Mouse (Mus musculus): ENCODE measurements around the gene Asb15. TPM values are rescaled to one million over a fixed set of nuclear protein-coding genes. Genes with fewer than 3 reads are reported as not detected.

Asb15 gene
- total RNA-seq (2021) = 1 to 10 TPM; 2.8 to 3.3 TPM
- long read RNA-seq, experiment 1, partial matches to known transcripts = 0 of 2 reads
- long read RNA-seq, experiment 1, other reads (novel, unspliced or antisense) = 2 of 2 reads
- long read RNA-seq, experiment 2, partial matches to known transcripts = 0 of 6 reads
- long read RNA-seq, experiment 2, other reads (novel, unspliced or antisense) = 6 of 6 reads

DNA sequence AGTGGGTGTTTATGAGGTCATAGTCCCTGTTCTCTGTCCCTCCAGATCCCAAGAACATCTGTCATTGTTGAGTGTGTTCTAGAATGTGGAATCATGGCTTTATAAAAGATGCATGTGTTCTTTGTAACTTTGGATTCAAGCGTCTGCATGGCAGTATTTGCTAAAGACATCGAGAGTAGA is at the start of gene Asb15:
TSS of gene Asb15 (plus strand) at position 81 of the 180 bp plus-strand sequence.
- DNase-seq = no peak

- no peak for DNase-seq
Observed at GRCm38 (mm10) chr6:24486530-24486929, 41.4 kb upstream of the Asb15 start.

DNA sequence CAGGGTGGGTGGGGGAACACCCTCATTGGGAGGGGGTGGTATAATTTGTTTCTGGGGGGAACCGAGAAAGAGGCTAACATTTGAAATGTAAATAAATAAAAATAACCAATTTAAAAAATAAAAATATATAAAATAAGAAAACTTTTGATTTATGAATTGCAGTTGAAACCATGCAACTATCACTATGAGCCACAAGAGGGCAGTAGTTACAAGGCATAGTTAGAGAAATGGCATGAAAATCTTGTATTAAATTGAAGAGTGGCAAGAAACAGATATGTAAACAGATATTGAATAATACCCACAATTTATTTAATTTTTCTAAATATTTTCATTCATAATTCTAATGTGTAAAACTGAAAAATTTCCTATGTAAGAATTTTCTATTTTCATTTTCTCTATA is 37.6 kb upstream of the Asb15 start:
- DNase-seq = no peak

GRCm38 (mm10) chr6:24504141-24504540 is 23.8 kb upstream of the Asb15 start:
- no peak for DNase-seq

DNA sequence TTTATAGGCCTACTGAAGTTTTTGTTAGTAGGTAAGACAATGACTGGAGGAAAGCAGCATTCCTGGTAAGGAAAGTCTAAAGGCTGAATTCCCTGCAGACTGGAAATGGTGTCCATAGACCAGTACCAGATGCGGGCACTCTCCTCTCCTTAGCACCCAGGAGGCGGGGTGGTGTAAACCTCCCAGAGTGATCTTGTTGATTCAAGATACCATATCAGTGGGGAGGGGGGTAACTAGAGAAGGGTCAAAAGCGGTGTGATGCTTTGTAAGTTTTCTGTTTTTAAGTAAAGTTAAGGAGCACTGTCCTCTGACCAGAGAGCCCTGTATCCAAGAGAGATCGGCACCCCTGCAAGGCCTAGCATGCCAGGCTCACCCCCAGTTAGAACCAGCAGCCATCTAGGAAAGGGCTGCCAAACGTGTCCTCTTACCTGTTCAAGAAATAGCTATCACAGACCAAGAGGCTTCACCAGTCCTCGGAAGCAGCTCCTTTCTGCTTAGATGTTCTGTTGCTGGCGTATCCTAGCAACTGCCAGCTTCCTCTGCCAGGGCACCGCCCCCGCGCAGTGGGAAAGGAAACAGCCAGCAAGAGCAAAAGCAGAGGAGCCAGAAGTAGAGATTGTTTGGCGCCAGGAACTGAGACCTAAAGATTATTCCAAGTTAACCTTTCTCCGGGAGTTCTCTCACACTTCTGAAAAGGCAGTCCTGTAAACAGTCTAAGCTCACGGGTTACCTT is 13.2 kb upstream of the Asb15 start, which contains the start of gene Iqub:
TSS of gene Iqub (minus strand) at position 516 of the 733 bp plus-strand sequence.
- DNase-seq = peak; percentile 40

DNA sequence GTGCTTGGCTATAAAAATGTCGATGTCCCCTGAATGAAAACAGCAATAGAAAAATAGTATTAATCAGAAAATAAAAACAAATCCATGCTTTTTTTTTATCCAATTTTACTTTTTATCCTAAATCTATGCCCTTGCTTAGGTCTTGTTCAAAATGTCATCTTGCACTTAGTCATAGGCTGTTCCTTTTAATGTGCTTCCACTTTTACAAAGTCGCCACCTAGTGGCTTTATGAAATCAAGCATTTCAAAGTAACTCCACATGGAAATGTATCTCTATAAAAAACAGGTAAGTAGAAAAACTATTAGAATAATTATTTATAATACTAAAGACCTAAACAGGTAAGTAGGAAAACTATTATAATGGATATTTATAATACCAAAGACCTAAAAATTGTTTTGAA is 11.7 kb upstream of the Asb15 start:
- DNase-seq = no peak

- no peak for DNase-seq
Observed at GRCm38 (mm10) chr6:24525705-24526104, 2.2 kb upstream of the Asb15 start.

GRCm38 (mm10) chr6:24527155-24528063 is 535 bp upstream of the Asb15 start, which contains the start of gene Ndufa5:
TSS of gene Ndufa5 (minus strand) at chr6:24528013.
- peak; percentile 89 for DNase-seq

- DNase-seq = peak; percentile 26
Observed at GRCm38 (mm10) chr6:24530166-24530565, 2.2 kb downstream of the Asb15 start.

- DNase-seq = no peak
Observed at GRCm38 (mm10) chr6:24530711-24531420, 2.9 kb downstream of the Asb15 start.

DNA sequence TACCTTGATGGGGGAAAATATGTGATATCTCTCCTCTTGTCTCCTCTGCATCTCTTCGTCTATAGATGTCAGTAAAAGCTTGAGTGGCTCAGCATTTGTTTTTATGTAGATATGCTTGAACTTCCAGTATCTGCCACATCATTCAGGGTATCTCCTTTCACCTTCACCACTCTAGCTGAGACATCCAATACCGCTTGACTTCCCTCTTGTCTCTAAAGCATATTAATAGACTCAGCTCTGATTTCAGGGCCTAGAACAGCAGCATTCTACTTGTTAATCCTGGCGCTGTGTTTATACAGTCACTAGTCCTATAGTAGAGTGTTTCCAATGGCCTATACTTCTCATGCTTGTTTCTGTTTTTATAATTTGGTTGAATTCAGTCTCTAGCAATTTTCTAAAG is 4.9 kb downstream of the Asb15 start:
- no peak for DNase-seq

DNA sequence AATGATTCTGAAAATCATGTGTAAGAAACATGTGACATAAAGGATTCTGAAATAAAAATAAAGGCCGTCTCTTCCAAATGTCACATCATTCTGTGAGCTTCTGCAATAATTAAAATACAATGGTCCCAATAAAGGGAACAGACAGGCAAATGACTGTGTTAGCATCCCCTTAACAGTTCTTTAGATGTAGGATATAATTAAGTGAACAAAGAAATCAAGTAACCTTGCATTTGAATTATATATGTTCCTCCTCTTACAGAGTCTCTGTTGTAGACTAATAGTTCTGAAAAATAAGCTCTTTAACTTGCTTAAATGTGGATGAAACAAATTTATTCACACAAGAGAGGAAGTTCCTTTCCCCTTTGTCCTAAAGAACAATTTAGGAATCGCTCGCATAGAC is 10.5 kb downstream of the Asb15 start:
- no peak for DNase-seq

DNA sequence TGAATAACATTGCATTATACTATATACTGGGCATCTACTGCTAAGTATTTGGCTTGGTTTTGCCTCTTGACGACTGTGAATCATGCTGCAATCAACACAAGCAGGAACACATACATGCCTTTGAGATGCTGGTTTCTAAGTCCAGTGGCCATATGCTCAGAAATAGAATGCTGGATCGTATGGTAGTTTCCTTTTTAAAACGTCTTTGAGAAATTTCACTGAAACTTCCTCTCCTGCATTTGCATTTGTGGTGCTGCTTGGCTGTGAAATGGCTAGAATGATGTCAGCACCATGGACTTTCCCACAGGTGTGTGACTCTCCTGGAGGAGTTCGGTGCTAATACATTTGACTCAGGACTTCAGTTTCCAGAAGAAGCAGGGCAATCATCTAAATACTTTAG is 12.2 kb downstream of the Asb15 start:
- DNase-seq = no peak

DNA sequence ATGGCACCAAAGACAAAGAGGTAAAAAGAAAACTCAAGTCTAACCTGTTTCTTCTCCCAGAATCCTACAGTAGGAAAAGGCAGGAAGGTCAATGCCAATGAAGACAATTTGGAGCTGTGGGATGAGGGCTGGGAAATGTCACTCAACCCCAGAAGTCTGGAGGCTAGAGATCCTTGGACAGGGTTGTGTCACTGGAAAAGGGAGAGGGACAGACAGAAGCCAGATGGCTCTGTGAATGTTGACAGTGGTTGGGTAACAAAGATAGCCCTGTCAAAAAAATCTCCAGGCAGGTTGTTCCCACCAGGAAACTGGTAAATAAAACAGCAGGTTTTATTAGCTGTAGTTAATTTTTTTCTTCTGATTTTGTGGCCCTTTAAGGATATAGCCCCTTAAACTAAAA is 14.4 kb downstream of the Asb15 start:
- no peak for DNase-seq

DNA sequence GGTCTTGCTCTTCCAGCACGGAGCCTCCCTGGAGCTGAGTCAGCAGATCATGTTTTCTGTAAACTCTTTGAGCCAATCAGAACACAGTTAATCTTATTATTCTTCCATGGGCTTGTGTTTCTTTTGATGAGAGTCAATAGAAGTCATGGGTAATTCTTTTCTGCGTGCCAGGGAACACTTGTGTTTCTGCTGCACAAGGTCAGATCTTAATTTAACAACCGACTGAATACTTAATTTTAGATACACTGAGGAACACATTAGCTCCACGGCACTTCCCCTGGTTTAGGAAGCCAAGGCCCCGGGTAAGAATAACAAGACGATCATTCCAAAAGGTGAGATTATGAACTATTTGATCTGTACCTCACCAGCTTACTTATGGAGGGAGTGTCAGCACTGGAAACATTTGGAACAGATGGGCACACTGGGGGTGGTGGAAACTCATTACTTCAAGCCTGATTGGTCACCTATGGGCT is 15.2 kb downstream of the Asb15 start:
- no peak for DNase-seq

DNA sequence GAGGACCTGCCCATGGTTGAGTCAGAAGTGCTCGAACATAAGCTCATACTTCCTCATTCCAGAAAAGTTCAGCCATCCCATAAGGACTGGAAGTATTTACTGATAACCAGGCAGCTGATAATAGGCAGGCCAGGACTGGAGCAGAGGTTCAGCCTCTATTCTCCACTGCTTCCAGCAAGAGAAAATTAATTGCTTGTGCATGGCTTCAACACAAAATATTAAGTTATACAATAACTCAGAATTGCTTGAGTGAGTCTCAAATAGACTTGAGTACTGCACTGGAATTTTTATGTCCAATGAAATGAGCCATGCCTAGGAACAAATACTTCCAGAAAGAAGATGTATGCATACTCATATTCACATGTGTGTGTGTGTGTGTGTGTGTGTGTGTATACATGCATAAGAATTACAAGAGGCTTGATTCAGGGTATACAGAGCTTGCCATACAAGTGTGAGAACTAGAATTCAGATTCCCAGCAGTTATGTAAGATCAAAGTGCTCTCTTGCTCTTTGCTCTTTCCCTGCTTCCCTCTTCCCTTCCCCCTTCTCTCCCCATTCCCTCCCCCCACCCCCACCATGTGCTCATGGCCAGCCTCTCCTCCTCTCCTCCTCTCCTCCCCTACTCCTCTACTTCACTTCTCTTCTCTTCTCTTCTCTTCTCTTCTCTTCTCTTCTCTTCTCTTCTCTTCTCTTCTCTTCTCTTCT is 18.9 kb downstream of the Asb15 start:
- no peak for DNase-seq

- no peak for DNase-seq
Observed at GRCm38 (mm10) chr6:24549801-24550200, 21.9 kb downstream of the Asb15 start.

DNA sequence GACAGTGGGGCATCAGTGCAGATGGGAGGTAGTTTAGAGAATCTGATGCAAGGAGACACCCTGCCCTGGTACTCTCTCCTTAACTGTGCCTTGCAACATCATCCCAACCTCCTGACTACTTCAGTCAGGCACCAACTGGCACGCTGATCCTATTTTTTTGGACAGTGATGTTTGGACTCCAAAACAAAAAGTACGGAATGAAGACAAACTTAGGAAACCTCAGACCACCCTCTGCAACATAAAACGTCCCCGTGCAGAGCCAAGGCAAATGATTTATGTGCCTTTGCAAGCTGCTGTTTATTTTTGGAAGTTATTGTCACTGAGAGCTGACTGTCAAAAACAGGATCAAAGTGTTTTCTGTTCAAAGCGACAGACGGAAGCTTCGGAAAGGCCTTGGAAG is 24.1 kb downstream of the Asb15 start:
- no peak for DNase-seq

- DNase-seq = no peak
Observed at GRCm38 (mm10) chr6:24554427-24555086, 26.6 kb downstream of the Asb15 start.

DNA sequence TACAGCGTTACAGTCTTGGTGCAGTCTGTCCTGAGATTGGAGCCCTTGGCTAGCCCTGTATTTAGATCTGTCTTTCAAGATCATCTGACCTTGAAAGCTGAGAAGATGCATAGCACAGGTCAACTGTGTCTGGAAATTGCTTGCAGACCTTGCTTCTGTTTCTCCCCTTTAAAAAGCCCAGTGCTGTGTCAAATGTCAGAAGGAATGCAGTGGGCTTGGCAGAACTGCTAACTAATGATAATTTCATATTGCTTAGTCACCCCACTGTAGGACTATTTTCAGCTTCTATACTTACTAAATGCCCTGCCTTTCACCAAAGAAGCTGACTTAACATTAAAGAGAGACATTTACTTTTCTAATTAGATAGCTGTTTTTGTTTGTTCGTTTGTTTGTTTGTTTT is 27.5 kb downstream of the Asb15 start:
- DNase-seq = no peak

DNA sequence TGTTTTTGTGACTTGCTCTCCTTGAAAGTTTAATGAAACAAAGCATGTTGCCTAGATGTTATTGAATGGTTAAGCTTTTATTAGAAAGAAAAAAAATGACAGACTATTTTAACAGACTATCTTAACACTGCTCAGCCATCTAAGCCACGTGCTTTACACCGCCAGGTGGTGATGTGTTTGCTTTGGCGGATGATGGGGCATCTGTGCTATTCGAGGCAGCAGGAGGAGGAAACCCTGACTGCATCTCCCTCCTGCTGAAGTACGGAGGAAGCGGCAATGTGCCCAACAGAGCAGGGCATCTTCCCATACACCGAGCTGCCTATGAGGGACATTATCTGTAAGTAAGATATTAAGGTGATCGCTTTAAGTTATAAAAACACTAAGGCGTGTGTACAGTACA is 36.1 kb downstream of the Asb15 start:
- no peak for DNase-seq

Data from gastrocnemius, postnatal 10 days (tissue).